Mouse (Mus musculus): ENCODE data around the gene Miip. TPM values are rescaled to one million over a fixed set of nuclear protein-coding genes. Genes with fewer than 3 reads are reported as not detected.

Miip gene
- polyA plus RNA-seq, 1 experiment from 2014 or later: 34.7 TPM

GRCm38 (mm10) chr4:147897348-147897747, 28.7 kb upstream of the Miip start:
- no peak overlapping the region for H3K9ac ChIP-seq (ENCODE audit: low read depth, low read length)
- ATAC-seq (ENCODE audit: low FRiP score, low TSS enrichment): no peak
- no peak overlapping the region for H3K27ac ChIP-seq (ENCODE audit: low read depth, low read length)
- no peaks in the 10 kb centered on the region for H3K4me1 ChIP-seq (ENCODE audit: control insufficient read depth, insufficient read depth, low read length)
- no peak overlapping the region for H3K4me2 ChIP-seq (replicated peaks; ENCODE audit: low read depth, low read length)
- no peaks in the 10 kb centered on the region for H3K9me3 ChIP-seq (ENCODE audit: control insufficient read depth, low read length)
- WGBS: 84% methylated on average over 3 of the region's 3 CpGs
- H3K4me3 ChIP-seq (ENCODE audit: low read length): no peak overlapping the region
- peaks cover 73% of the 10 kb centered on the region for H3K36me3 ChIP-seq (ENCODE audit: control insufficient read depth, insufficient read depth, low read length)
- no peaks in the 10 kb centered on the region for H3K27me3 ChIP-seq (ENCODE audit: control insufficient read depth, insufficient read depth, low read length)

- Histone ChIP-seq H3K4me1 (ENCODE audit: control insufficient read depth, insufficient read depth, low read length) (no peaks in the 10 kb centered on the region), H3K36me3 (ENCODE audit: control insufficient read depth, insufficient read depth, low read length) (peaks cover 75% of the 10 kb centered on the region), H3K4me3 (ENCODE audit: low read length) (no peak overlapping the region), H3K4me2 (replicated peaks; ENCODE audit: low read depth, low read length) (no peak overlapping the region), H3K9ac (ENCODE audit: low read depth, low read length) (no peak overlapping the region), H3K27ac (ENCODE audit: low read depth, low read length) (no peak overlapping the region), H3K27me3 (ENCODE audit: control insufficient read depth, insufficient read depth, low read length) (no peaks in the 10 kb centered on the region), H3K9me3 (ENCODE audit: control insufficient read depth, low read length) (no peaks in the 10 kb centered on the region)
- no peak for ATAC-seq (ENCODE audit: low FRiP score, low TSS enrichment)
- WGBS: 63% methylated on average over 1 of the region's 1 CpGs
Observed at GRCm38 (mm10) chr4:147896411-147896810, 27.8 kb upstream of the Miip start.

GRCm38 (mm10) chr4:147895815-147896330, 27.3 kb upstream of the Miip start:
- no peak overlapping the region for H3K4me2 ChIP-seq (replicated peaks; ENCODE audit: low read depth, low read length)
- H3K27me3 ChIP-seq (ENCODE audit: control insufficient read depth, insufficient read depth, low read length): no peaks in the 10 kb centered on the region
- no peak for ATAC-seq (ENCODE audit: low FRiP score, low TSS enrichment)
- H3K36me3 ChIP-seq (ENCODE audit: control insufficient read depth, insufficient read depth, low read length): peaks cover 77% of the 10 kb centered on the region
- WGBS: 88% methylated on average over 4 of the region's 4 CpGs
- H3K9me3 ChIP-seq (ENCODE audit: control insufficient read depth, low read length): no peaks in the 10 kb centered on the region
- no peak overlapping the region for H3K4me3 ChIP-seq (ENCODE audit: low read length)
- no peak overlapping the region for H3K27ac ChIP-seq (ENCODE audit: low read depth, low read length)
- H3K9ac ChIP-seq (ENCODE audit: low read depth, low read length): no peak overlapping the region
- H3K4me1 ChIP-seq (ENCODE audit: control insufficient read depth, insufficient read depth, low read length): no peaks in the 10 kb centered on the region

GRCm38 (mm10) chr4:147890341-147890740, 21.7 kb upstream of the Miip start:
- Histone ChIP-seq H3K36me3 (ENCODE audit: control insufficient read depth, insufficient read depth, low read length) (peaks cover 72% of the 10 kb centered on the region), H3K9ac (ENCODE audit: low read depth, low read length) (no peak overlapping the region), H3K4me3 (ENCODE audit: low read length) (no peak overlapping the region), H3K4me1 (ENCODE audit: control insufficient read depth, insufficient read depth, low read length) (no peaks in the 10 kb centered on the region), H3K4me2 (replicated peaks; ENCODE audit: low read depth, low read length) (no peak overlapping the region), H3K27me3 (ENCODE audit: control insufficient read depth, insufficient read depth, low read length) (no peaks in the 10 kb centered on the region), H3K27ac (ENCODE audit: low read depth, low read length) (no peak overlapping the region), H3K9me3 (ENCODE audit: control insufficient read depth, low read length) (no peaks in the 10 kb centered on the region)
- WGBS: 81% methylated on average over 6 of the region's 6 CpGs
- no peak for ATAC-seq (ENCODE audit: low FRiP score, low TSS enrichment)

- Histone ChIP-seq H3K4me2 (replicated peaks; ENCODE audit: low read depth, low read length) (no peak overlapping the region), H3K4me1 (ENCODE audit: control insufficient read depth, insufficient read depth, low read length) (no peaks in the 10 kb centered on the region), H3K27ac (ENCODE audit: low read depth, low read length) (no peak overlapping the region), H3K36me3 (ENCODE audit: control insufficient read depth, insufficient read depth, low read length) (peaks cover 82% of the 10 kb centered on the region), H3K4me3 (ENCODE audit: low read length) (no peak overlapping the region), H3K9me3 (ENCODE audit: control insufficient read depth, low read length) (no peaks in the 10 kb centered on the region), H3K27me3 (ENCODE audit: control insufficient read depth, insufficient read depth, low read length) (no peaks in the 10 kb centered on the region), H3K9ac (ENCODE audit: low read depth, low read length) (no peak overlapping the region)
- 92% methylated on average over 4 of the region's 4 CpGs for WGBS
- no peak for ATAC-seq (ENCODE audit: low FRiP score, low TSS enrichment)
Observed at GRCm38 (mm10) chr4:147888237-147888636, 19.6 kb upstream of the Miip start.

GRCm38 (mm10) chr4:147887277-147887676, 18.7 kb upstream of the Miip start:
- 94% methylated on average over 7 of the region's 7 CpGs for WGBS
- no peak for ATAC-seq (ENCODE audit: low FRiP score, low TSS enrichment)

GRCm38 (mm10) chr4:147886158-147886557, 17.5 kb upstream of the Miip start:
- no peak overlapping the region for H3K9ac ChIP-seq (ENCODE audit: low read depth, low read length)
- WGBS: 82% methylated on average over 12 of the region's 12 CpGs
- ATAC-seq (ENCODE audit: low FRiP score, low TSS enrichment): no peak; the same call in 1 of the 2 replicates

More at GRCm38 (mm10) chr4:147887277-147887676, 18.7 kb upstream of the Miip start:
- H3K27ac ChIP-seq (ENCODE audit: low read depth, low read length): no peak overlapping the region
- no peaks in the 10 kb centered on the region for H3K9me3 ChIP-seq (ENCODE audit: control insufficient read depth, low read length)
- no peaks in the 10 kb centered on the region for H3K4me1 ChIP-seq (ENCODE audit: control insufficient read depth, insufficient read depth, low read length)
- peaks cover 86% of the 10 kb centered on the region for H3K36me3 ChIP-seq (ENCODE audit: control insufficient read depth, insufficient read depth, low read length)
- H3K9ac ChIP-seq (ENCODE audit: low read depth, low read length): no peak overlapping the region
- H3K27me3 ChIP-seq (ENCODE audit: control insufficient read depth, insufficient read depth, low read length): no peaks in the 10 kb centered on the region
- no peak overlapping the region for H3K4me3 ChIP-seq (ENCODE audit: low read length)
- no peak overlapping the region for H3K4me2 ChIP-seq (replicated peaks; ENCODE audit: low read depth, low read length)

GRCm38 (mm10) chr4:147884138-147884537, 15.5 kb upstream of the Miip start:
- H3K27ac ChIP-seq (ENCODE audit: low read depth, low read length): no peak overlapping the region
- no peak for ATAC-seq (ENCODE audit: low FRiP score, low TSS enrichment)
- H3K36me3 ChIP-seq (ENCODE audit: control insufficient read depth, insufficient read depth, low read length): peaks cover 85% of the 10 kb centered on the region
- no peaks in the 10 kb centered on the region for H3K4me1 ChIP-seq (ENCODE audit: control insufficient read depth, insufficient read depth, low read length)
- no peak overlapping the region for H3K4me2 ChIP-seq (replicated peaks; ENCODE audit: low read depth, low read length)
- no peak overlapping the region for H3K4me3 ChIP-seq (ENCODE audit: low read length)
- H3K9me3 ChIP-seq (ENCODE audit: control insufficient read depth, low read length): no peaks in the 10 kb centered on the region
- H3K9ac ChIP-seq (ENCODE audit: low read depth, low read length): no peak overlapping the region
- no peaks in the 10 kb centered on the region for H3K27me3 ChIP-seq (ENCODE audit: control insufficient read depth, insufficient read depth, low read length)
- WGBS: 96% methylated on average over 3 of the region's 3 CpGs

More at GRCm38 (mm10) chr4:147886158-147886557, 17.5 kb upstream of the Miip start:
- Histone ChIP-seq H3K36me3 (ENCODE audit: control insufficient read depth, insufficient read depth, low read length) (peaks cover 90% of the 10 kb centered on the region), H3K4me3 (ENCODE audit: low read length) (no peak overlapping the region), H3K27ac (ENCODE audit: low read depth, low read length) (no peak overlapping the region), H3K9me3 (ENCODE audit: control insufficient read depth, low read length) (no peaks in the 10 kb centered on the region), H3K4me1 (ENCODE audit: control insufficient read depth, insufficient read depth, low read length) (no peaks in the 10 kb centered on the region), H3K4me2 (replicated peaks; ENCODE audit: low read depth, low read length) (no peak overlapping the region), H3K27me3 (ENCODE audit: control insufficient read depth, insufficient read depth, low read length) (no peaks in the 10 kb centered on the region)

- no peak overlapping the region for H3K4me2 ChIP-seq (replicated peaks; ENCODE audit: low read depth, low read length)
- H3K27ac ChIP-seq (ENCODE audit: low read depth, low read length): no peak overlapping the region
- H3K4me1 ChIP-seq (ENCODE audit: control insufficient read depth, insufficient read depth, low read length): no peaks in the 10 kb centered on the region
- no peaks in the 10 kb centered on the region for H3K27me3 ChIP-seq (ENCODE audit: control insufficient read depth, insufficient read depth, low read length)
- peaks cover 88% of the 10 kb centered on the region for H3K36me3 ChIP-seq (ENCODE audit: control insufficient read depth, insufficient read depth, low read length)
- no peak overlapping the region for H3K9ac ChIP-seq (ENCODE audit: low read depth, low read length)
- no peaks in the 10 kb centered on the region for H3K9me3 ChIP-seq (ENCODE audit: control insufficient read depth, low read length)
- no peak overlapping the region for H3K4me3 ChIP-seq (ENCODE audit: low read length)
- no peak for ATAC-seq (ENCODE audit: low FRiP score, low TSS enrichment)
- WGBS: 85% methylated on average over 6 of the region's 6 CpGs
Observed at GRCm38 (mm10) chr4:147883041-147883440, 14.4 kb upstream of the Miip start.

Data from kidney, embryonic 14.5 days (tissue).